Mouse (Mus musculus): Measurements from ENCODE around the gene Tmem165.

- TF ChIP-seq POLR2A (IDR thresholded peaks at IDR 0.05; ENCODE audit: insufficient read depth, low read length) = no peak
- no peak for TF ChIP-seq CTCF (IDR thresholded peaks at IDR 0.05; ENCODE audit: low read depth, low read length)
- TF ChIP-seq EP300 (IDR thresholded peaks at IDR 0.05; ENCODE audit: insufficient read depth, low read depth, low read length) = no peak
Observed at GRCm38 (mm10) chr5:76199346-76199745, 15.7 kb downstream of the Tmem165 start.

All from ES-Bruce4 (cell line).